Mouse (Mus musculus) adrenal gland, postnatal 14 days (tissue): ENCODE results near the gene Ddx49. TPM values are rescaled to one million over a fixed set of nuclear protein-coding genes. Genes with fewer than 3 reads are reported as not detected.
A peak's percentile ranks its signal among the peaks of the same experiment; 100 is the strongest.

Source experiments
- DNase-seq: peaks from one replicate; pipeline ENCODE4 v3.0.0; 2021; ENCODE audit warnings: mixed read lengths
- total RNA-seq: library from RNA; stranded (reverse); gene quantifications from 2 replicates; pipeline ENCODE4 v1.2.3, GENCODE M21; 2021

Gene Ddx49
- total RNA-seq, 1 experiment from 2014 or later = 49.2 TPM

GRCm38 (mm10) chr8:70316511-70317504, 14.5 kb upstream of the Ddx49 start:
- DNase-seq = peak; percentile 74

- peak; percentile 78 for DNase-seq
Observed at GRCm38 (mm10) chr8:70315624-70316510, 13.6 kb upstream of the Ddx49 start, which contains the start of gene Cers1. Gene Cers1, plus strand, starts transcription at chr8:70315775.

- DNase-seq = peak; percentile 64
Observed at GRCm38 (mm10) chr8:70313399-70313798, 11.1 kb upstream of the Ddx49 start.

- DNase-seq = peak; percentile 77
Observed at GRCm38 (mm10) chr8:70309311-70309710, 7.0 kb upstream of the Ddx49 start.

GRCm38 (mm10) chr8:70302901-70303300, 612 bp upstream of the Ddx49 start:
- DNase-seq = no peak

GRCm38 (mm10) chr8:70300881-70301280, 1.4 kb downstream of the Ddx49 start:
- DNase-seq = no peak

- no peak for DNase-seq
Observed at GRCm38 (mm10) chr8:70293988-70294405, 8.3 kb downstream of the Ddx49 start.

- DNase-seq = no peak
Observed at GRCm38 (mm10) chr8:70286737-70287136, 15.6 kb downstream of the Ddx49 start.

- DNase-seq = no peak
Observed at GRCm38 (mm10) chr8:70285304-70285703, 17.0 kb downstream of the Ddx49 start.

GRCm38 (mm10) chr8:70284421-70284820, 17.9 kb downstream of the Ddx49 start:
- no peak for DNase-seq

- DNase-seq = peak; percentile 59
Observed at GRCm38 (mm10) chr8:70283136-70284077, 18.9 kb downstream of the Ddx49 start.

- peak; percentile 95 for DNase-seq
Observed at GRCm38 (mm10) chr8:70282603-70283135, 19.6 kb downstream of the Ddx49 start, which contains the start of gene Homer3. Gene Homer3, plus strand, starts transcription at chr8:70282827.

GRCm38 (mm10) chr8:70281001-70281400, 21.3 kb downstream of the Ddx49 start:
- peak; percentile 44 for DNase-seq

GRCm38 (mm10) chr8:70279266-70279665, 23.0 kb downstream of the Ddx49 start:
- DNase-seq = no peak

GRCm38 (mm10) chr8:70278175-70278574, 24.1 kb downstream of the Ddx49 start:
- DNase-seq = no peak

GRCm38 (mm10) chr8:70276476-70276875, 25.8 kb downstream of the Ddx49 start:
- peak; percentile 55 for DNase-seq

GRCm38 (mm10) chr8:70274350-70274749, 27.9 kb downstream of the Ddx49 start:
- no peak for DNase-seq

GRCm38 (mm10) chr8:70272949-70273348, 29.3 kb downstream of the Ddx49 start:
- peak; percentile 81 for DNase-seq

GRCm38 (mm10) chr8:70268799-70269565, 33.3 kb downstream of the Ddx49 start:
- DNase-seq = peak; percentile 67

- no peak for DNase-seq
Observed at GRCm38 (mm10) chr8:70268311-70268710, 34.0 kb downstream of the Ddx49 start.
